Mouse (Mus musculus): ENCODE data around the gene Calhm6. TPM values are rescaled to one million over a fixed set of nuclear protein-coding genes. Genes with fewer than 3 reads are reported as not detected.

The Calhm6 gene
- total and polyA plus RNA-seq, 2 experiments from 2014 or later, result 0.29 to 0.84 TPM

- DNase-seq (no peak), ATAC-seq (no peak)
- no peaks in the 10 kb centered on the region for H3K4me1 ChIP-seq (ENCODE audit: insufficient read depth)
- H3K9ac ChIP-seq, result no peak overlapping the region
- H3K4me2 ChIP-seq (ENCODE audit: low read depth), result no peak overlapping the region
- no peak for TF ChIP-seq CTCF (IDR thresholded peaks at IDR 0.05; ENCODE audit: low read depth)
- 34% methylated on average over 6 of the region's 6 CpGs for WGBS
- no peak overlapping the region for H3K4me3 ChIP-seq (ENCODE audit: low read depth, low read length)
- H3K9me3 ChIP-seq (ENCODE audit: low read length), result no peaks in the 10 kb centered on the region
- H3K27ac ChIP-seq (ENCODE audit: low read depth, low read length), result no peak overlapping the region
- no peaks in the 10 kb centered on the region for H3K27me3 ChIP-seq (ENCODE audit: insufficient read depth, low read length)
- H3K36me3 ChIP-seq (ENCODE audit: insufficient read depth), result no peaks in the 10 kb centered on the region
These were observed 8.6 kb upstream of the Calhm6 start for GRCm38 (mm10) chr10:34136432-34136831.

DNA sequence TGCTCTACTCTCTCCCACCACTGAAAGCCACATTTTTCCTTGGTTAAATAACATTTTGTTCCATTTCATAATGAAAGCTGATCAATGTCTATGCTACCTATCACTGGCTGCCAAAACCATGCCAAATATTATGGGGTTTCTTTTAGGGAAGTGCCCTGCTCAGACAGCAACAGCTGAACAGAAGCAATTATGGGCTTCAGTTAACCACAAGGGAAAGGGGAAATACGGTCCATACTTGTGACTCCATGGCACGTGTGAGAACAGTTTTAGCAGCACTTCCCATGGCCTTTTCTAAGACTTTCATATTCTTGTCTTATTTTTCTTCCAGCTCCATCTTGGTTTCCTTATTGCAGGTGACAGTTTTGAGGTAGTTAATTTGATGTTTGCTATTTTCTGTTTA, 3.6 kb upstream of the Calhm6 start:
- no peak for DNase-seq
- TF ChIP-seq CTCF (IDR thresholded peaks at IDR 0.05; ENCODE audit: low read depth), result no peak
- H3K27me3 ChIP-seq (ENCODE audit: insufficient read depth, low read length), result no peaks in the 10 kb centered on the region
- H3K4me3 ChIP-seq (ENCODE audit: low read depth, low read length), result no peak overlapping the region
- 77% methylated on average over 2 of the region's 2 CpGs for WGBS
- no peaks in the 10 kb centered on the region for H3K36me3 ChIP-seq (ENCODE audit: insufficient read depth)
- H3K9ac ChIP-seq, result no peak overlapping the region
- H3K4me2 ChIP-seq (ENCODE audit: low read depth), result no peak overlapping the region
- H3K4me1 ChIP-seq (ENCODE audit: insufficient read depth), result no peaks in the 10 kb centered on the region
- ATAC-seq, result no peak
- H3K27ac ChIP-seq (ENCODE audit: low read depth, low read length), result no peak overlapping the region
- no peaks in the 10 kb centered on the region for H3K9me3 ChIP-seq (ENCODE audit: low read length)

GRCm38 (mm10) chr10:34128391-34128790, 607 bp upstream of the Calhm6 start:
- no peaks in the 10 kb centered on the region for H3K9me3 ChIP-seq (ENCODE audit: low read length)
- WGBS, result 82% methylated on average over 6 of the region's 6 CpGs

DNA sequence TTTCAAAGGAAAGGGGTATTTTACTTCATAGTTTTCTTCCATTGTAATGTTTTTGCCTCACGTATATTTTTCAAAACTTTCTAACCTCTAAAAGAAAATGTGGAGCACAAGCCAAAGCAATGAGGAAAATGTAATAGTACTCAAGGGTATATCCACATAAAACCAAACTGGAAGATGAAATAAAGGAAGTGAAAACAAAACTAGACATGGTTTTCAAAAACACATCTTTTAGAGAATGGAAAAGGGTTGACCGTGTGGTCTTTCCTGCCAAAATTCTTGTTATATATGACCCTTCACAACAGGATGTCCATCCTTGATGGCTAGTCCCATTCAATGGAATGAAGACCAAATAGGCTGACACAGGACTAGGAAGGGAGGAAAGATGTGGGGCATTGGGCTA, 9.4 kb downstream of the Calhm6 start:
- DNase-seq (no peak), ATAC-seq (no peak)
- TF ChIP-seq CTCF (IDR thresholded peaks at IDR 0.05; ENCODE audit: low read depth), result no peak
- no peak overlapping the region for H3K4me2 ChIP-seq (ENCODE audit: low read depth)
- no peak overlapping the region for H3K9ac ChIP-seq
- no peak overlapping the region for H3K27ac ChIP-seq (ENCODE audit: low read depth, low read length)
- WGBS, result 95% methylated on average over 2 of the region's 2 CpGs
- no peaks in the 10 kb centered on the region for H3K27me3 ChIP-seq (ENCODE audit: insufficient read depth, low read length)
- H3K36me3 ChIP-seq (ENCODE audit: insufficient read depth), result no peaks in the 10 kb centered on the region
- H3K9me3 ChIP-seq (ENCODE audit: low read length), result no peaks in the 10 kb centered on the region
- no peaks in the 10 kb centered on the region for H3K4me1 ChIP-seq (ENCODE audit: insufficient read depth)
- H3K4me3 ChIP-seq (ENCODE audit: low read depth, low read length), result no peak overlapping the region

More at GRCm38 (mm10) chr10:34128391-34128790, 607 bp upstream of the Calhm6 start:
- ATAC-seq (no peak), DNase-seq (no peak)
- H3K4me1 ChIP-seq (ENCODE audit: insufficient read depth), result no peaks in the 10 kb centered on the region
- H3K27ac ChIP-seq (ENCODE audit: low read depth, low read length), result no peak overlapping the region
- H3K4me3 ChIP-seq (ENCODE audit: low read depth, low read length), result no peak overlapping the region
- TF ChIP-seq CTCF (IDR thresholded peaks at IDR 0.05; ENCODE audit: low read depth), result no peak
- H3K27me3 ChIP-seq (ENCODE audit: insufficient read depth, low read length), result no peaks in the 10 kb centered on the region
- H3K36me3 ChIP-seq (ENCODE audit: insufficient read depth), result no peaks in the 10 kb centered on the region
- H3K4me2 ChIP-seq (ENCODE audit: low read depth), result no peak overlapping the region
- no peak overlapping the region for H3K9ac ChIP-seq

DNA sequence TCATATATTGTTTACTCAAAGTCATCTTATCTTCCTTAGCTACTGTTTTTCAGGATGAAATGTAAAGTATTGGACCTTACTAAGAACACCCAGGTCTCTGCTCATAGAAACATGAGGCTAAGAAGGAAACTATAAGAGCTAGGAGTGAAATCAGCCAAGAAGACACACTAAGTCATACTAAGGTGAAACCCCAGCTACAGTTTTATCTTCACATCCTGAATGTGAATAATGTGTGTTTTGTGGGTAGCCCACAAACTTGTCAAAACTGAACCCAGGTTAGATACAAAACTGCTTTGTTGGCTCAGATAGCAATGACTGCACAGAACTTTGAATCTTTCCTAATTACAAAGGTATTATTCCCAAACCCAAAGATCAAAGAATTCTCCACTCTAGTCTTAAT, 10.0 kb downstream of the Calhm6 start:
- Histone ChIP-seq H3K36me3 (ENCODE audit: insufficient read depth) (no peaks in the 10 kb centered on the region), H3K27me3 (ENCODE audit: insufficient read depth, low read length) (no peaks in the 10 kb centered on the region), H3K4me2 (ENCODE audit: low read depth) (no peak overlapping the region), H3K9ac (no peak overlapping the region), H3K27ac (ENCODE audit: low read depth, low read length) (no peak overlapping the region), H3K4me3 (ENCODE audit: low read depth, low read length) (no peak overlapping the region), H3K9me3 (ENCODE audit: low read length) (no peaks in the 10 kb centered on the region), H3K4me1 (ENCODE audit: insufficient read depth) (no peaks in the 10 kb centered on the region)
- TF ChIP-seq CTCF (IDR thresholded peaks at IDR 0.05; ENCODE audit: low read depth), result no peak
- no peak for DNase-seq
- no peak for ATAC-seq

GRCm38 (mm10) chr10:34117131-34117530, 10.7 kb downstream of the Calhm6 start:
- H3K27me3 ChIP-seq (ENCODE audit: insufficient read depth, low read length), result no peaks in the 10 kb centered on the region
- H3K27ac ChIP-seq (ENCODE audit: low read depth, low read length), result no peak overlapping the region
- H3K4me2 ChIP-seq (ENCODE audit: low read depth), result no peak overlapping the region
- no peaks in the 10 kb centered on the region for H3K36me3 ChIP-seq (ENCODE audit: insufficient read depth)
- ATAC-seq, result no peak
- no peak for DNase-seq
- WGBS, result 54% methylated on average over 3 of the region's 3 CpGs
- no peaks in the 10 kb centered on the region for H3K4me1 ChIP-seq (ENCODE audit: insufficient read depth)
- no peak overlapping the region for H3K4me3 ChIP-seq (ENCODE audit: low read depth, low read length)
- no peak overlapping the region for H3K9ac ChIP-seq
- TF ChIP-seq CTCF (IDR thresholded peaks at IDR 0.05; ENCODE audit: low read depth), result no peak
- no peaks in the 10 kb centered on the region for H3K9me3 ChIP-seq (ENCODE audit: low read length)

DNA sequence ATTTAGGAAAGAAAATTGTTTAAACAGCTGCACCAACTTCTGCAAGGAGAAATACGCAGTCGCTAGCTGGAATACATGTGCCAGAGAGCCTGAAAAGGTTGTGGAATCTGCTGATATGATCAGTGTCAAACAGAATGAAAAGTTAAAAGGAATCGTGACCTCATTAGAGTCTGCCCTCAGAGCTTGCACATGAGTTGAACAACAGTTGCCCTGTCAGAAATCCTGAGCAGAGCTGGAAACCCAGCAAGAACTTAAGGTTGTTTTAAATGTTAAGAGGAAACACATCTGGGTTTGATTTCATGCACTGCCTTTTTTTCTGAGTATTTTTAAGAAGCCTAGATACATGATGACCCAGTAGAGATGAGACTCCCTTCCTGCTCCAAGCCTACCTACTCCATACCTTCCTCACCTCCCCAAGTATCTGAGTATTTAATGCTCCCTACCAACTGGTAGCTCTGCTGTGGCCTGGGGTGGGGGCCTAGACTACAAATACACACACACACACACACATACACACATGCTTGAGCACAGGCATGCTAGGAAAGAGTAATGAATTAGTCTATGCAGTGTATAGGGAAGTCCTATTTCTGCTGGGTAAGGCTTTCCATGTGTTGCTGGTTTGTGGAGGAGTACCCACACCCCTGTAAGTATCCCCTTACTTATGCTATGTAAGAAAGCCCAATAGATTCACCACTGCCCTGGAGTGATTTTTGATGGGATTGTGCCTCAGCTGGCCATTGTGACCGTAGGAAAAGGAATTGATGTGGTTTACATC, 15.6 kb downstream of the Calhm6 start:
- 88% methylated on average over 4 of the region's 4 CpGs for WGBS
- H3K4me2 ChIP-seq (ENCODE audit: low read depth), result no peak overlapping the region
- DNase-seq, result no peak

More for the DNA sequence above, 15.6 kb downstream of the Calhm6 start:
- no peak for TF ChIP-seq CTCF (IDR thresholded peaks at IDR 0.05; ENCODE audit: low read depth)
- no peak overlapping the region for H3K27ac ChIP-seq (ENCODE audit: low read depth, low read length)
- no peak overlapping the region for H3K9ac ChIP-seq
- no peaks in the 10 kb centered on the region for H3K36me3 ChIP-seq (ENCODE audit: insufficient read depth)
- ATAC-seq, result no peak
- no peak overlapping the region for H3K4me3 ChIP-seq (ENCODE audit: low read depth, low read length)
- no peaks in the 10 kb centered on the region for H3K27me3 ChIP-seq (ENCODE audit: insufficient read depth, low read length)
- H3K9me3 ChIP-seq (ENCODE audit: low read length), result no peaks in the 10 kb centered on the region
- H3K4me1 ChIP-seq (ENCODE audit: insufficient read depth), result no peaks in the 10 kb centered on the region

Data from forebrain, postnatal 0 days (tissue).